Mouse (Mus musculus) embryo, embryonic 11.5 days (tissue): Measurements from ENCODE around the gene Nudt13.
A peak's percentile ranks its signal among the peaks of the same experiment; 100 is the strongest.
"Not testable (repeated sequence)": the region's sequence is repeated elsewhere in the genome, so short reads cannot be mapped to it uniquely, and the experiment has no call there.

ENCODE experiments used
- DNase-seq: peaks from one replicate; pipeline ENCODE4 v3.0.0-alpha.2; 2012; ENCODE audit warnings: low read depth, low spot score

Gene Nudt13

DNA sequence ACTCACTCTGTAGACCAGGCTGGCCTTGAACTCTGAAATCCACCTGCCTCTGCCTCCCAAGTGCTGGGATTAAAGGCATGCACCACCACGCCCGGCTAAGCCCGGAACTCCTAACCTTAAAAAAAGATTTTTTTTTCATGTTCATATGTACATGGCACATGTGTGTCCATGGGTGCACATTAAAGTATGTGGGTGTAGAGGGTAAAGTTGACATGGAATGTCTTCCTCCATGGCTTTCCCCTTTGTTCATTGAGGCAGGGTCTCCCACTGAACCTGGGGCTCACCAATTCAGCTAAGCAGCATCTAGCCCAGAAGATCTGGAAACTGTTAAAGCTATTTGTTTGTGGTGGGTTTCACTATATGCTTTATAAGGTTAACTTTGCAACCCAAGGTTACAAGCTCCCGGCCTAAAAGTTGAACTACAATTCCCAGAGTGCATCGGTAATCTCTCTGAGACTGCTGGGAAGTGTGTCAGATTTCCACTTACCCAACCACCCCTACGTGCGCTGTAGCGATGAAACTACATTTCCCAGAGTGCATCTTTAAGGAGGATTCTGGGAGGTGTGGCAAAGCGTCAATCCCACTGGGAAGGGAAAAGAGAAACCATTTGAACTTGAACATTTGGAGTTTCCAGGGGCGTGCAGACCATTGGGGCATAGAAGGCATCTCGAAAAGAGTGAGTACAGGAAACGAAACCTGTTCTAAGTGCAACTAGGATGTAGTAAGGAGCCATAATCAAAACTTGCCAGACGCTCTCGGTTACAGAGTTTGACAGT, at the start of gene Nudt13:
Gene Nudt13 (plus strand): TSS at position 581 of the 776 bp plus-strand sequence.
- DNase-seq: peak; percentile 82

GRCm38 (mm10) chr14:20245318-20245717, 49.2 kb upstream of the Nudt13 start:
- DNase-seq: no peak

- no peak for DNase-seq
Measured at GRCm38 (mm10) chr14:20245861-20246260, 48.6 kb upstream of the Nudt13 start.

DNA sequence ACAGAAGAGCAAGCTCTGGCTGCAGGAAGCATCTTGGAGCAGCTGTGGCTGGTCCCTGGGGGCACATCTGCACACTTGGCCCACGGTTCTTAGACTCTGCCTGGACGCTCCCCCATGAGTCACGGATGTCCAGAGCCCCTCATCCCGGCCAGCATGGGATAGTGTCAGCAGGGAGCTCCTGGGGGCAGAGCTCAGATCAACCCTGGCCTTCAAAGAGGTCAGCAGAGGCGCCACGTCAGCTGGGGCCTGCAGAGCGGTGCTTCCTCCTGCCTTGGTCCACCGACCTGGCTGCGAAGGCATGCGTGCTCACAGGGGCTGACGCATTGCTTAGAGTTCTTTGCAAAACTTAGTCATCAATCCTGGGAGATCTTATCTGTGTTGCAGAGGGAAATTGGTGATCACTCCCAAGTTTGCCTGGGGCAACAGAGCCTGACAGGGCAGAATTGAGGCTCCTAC, 47.7 kb upstream of the Nudt13 start:
- DNase-seq: no peak

DNA sequence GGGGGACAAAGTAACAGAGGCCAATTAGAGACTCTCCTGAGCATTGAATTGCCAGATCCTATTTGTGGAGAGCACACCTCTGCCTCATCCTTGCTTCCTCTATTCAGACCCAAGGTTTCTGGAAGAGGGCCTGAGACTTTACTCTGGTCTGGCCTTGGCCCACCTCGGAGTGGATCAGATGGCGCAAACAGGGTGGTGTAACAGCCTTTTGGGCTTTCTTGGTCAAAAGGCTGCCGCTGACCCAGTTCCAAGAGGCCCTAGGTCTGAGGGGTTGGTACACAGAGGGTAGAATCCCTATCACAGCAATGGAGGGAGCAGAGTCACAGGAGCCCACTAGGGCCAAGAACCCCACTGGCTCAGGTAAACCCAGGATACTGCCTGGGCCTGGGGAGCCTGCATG, 46.5 kb upstream of the Nudt13 start:
- no peak for DNase-seq

- DNase-seq: no peak
Measured at GRCm38 (mm10) chr14:20250237-20251171, 44.0 kb upstream of the Nudt13 start.

GRCm38 (mm10) chr14:20258185-20259113, 36.0 kb upstream of the Nudt13 start:
- DNase-seq: peak; percentile 64

DNA sequence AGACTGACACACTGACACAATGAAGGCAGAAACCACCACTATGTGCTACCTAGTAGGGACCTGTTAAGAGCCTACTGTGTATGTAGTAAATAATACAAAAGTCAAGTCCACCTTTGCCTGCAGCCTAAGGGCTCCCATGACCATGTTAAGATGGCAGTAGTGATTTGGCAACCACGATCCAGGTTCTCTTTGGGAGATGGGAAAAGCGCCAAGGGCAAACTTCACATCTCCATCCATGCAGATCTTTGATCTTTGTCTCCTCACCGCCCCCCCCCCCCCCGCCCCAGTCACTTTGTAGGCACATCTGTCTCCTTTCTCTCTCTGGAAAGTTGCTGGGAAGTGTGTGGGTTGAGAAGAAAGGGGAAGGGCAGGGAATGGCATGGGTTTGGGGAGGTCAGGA, 32.2 kb upstream of the Nudt13 start:
- no peak for DNase-seq

- DNase-seq: no peak
Measured at GRCm38 (mm10) chr14:20268421-20268820, 26.1 kb upstream of the Nudt13 start.

- DNase-seq: no peak
Measured at GRCm38 (mm10) chr14:20269082-20269809, 25.3 kb upstream of the Nudt13 start, which contains the start of gene Kcnk16. Gene Kcnk16 (minus strand): TSS chr14:20269199.

DNA sequence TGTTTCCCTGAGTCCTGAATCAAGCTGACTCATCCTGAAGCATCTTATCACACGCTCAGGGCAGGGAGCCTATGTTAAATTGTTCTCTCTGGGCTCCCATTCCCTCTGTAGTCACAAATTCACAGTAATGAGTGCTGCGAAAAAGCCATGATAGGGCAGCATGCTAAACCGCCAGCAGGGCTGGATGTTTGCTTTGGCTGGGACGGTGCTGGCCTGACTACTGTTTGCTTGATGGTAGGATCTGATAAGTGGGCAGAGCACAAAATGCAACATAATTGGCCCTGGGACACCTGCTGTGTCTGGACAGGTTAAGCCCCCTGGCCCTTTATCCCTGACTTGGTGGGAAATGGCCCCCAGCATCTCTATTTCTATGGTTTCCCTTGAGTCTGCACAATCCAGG, 3.1 kb upstream of the Nudt13 start:
- DNase-seq: no peak

DNA sequence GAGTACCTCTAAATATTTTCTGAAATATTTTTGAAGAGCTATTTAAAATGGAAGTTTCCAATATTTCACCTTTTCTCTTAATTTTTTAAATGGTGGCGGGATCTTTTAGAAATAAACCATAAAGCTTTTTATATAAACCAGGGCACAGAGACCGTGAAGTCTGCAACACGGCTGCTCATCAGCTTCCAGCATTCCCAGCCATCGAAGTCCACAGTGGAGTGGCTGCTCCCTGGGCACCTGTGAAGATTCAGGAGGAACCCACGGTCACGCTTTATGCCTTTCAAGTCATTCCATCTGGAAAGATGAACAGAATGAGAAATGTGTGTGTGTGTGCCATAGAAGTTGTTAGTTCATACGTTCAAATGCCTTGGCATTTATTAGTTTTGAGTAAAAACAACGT, 450 bp downstream of the Nudt13 start:
- DNase-seq: no peak

- DNase-seq: no peak
Measured at GRCm38 (mm10) chr14:20297616-20298015, 3.1 kb downstream of the Nudt13 start.

GRCm38 (mm10) chr14:20298131-20298530, 3.6 kb downstream of the Nudt13 start:
- DNase-seq: no peak

GRCm38 (mm10) chr14:20305085-20305484, 10.6 kb downstream of the Nudt13 start:
- not testable (repeated sequence) for DNase-seq

DNA sequence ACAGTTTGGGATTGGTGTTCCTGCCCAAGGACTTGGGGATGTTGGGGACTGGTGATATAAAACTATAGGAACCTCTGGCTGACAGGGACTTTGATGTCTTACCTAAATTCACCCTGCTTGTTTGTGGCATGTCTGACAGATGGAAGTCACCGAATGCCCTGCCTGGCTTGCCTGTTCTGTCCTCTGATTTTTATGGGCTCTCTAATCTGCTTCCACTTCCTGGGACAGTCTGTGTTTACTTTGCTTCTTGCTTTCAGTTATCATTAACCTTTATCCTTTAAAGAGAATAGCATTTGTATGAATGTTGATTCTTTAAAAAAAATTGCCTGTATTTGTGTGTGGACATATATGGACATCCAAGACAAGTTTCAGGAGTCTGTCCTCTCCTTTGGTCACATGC, 20.6 kb downstream of the Nudt13 start:
- DNase-seq: no peak

GRCm38 (mm10) chr14:20319420-20319819, 24.9 kb downstream of the Nudt13 start:
- DNase-seq: peak; percentile 9

DNA sequence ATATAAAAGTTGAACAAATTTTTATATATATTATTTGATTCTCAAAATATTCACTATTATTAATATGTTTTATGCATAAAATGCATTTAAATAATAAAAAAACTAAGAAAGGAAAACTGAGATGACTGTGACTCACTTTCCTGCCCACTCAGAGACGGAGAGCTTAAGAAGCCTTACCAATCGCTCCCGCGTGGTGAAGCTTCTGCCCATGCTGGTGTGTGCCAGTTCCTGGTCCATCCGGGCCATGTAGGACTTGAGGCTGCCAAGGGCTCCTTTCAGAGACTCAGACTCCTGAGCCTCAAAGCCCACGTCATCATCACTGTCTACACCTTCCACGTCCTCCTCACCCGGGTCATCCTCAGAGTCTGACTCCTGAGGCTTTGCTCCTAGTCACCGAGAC, 29.7 kb downstream of the Nudt13 start:
- no peak for DNase-seq

- no peak for DNase-seq
Measured at GRCm38 (mm10) chr14:20328474-20328873, 34.0 kb downstream of the Nudt13 start.

DNA sequence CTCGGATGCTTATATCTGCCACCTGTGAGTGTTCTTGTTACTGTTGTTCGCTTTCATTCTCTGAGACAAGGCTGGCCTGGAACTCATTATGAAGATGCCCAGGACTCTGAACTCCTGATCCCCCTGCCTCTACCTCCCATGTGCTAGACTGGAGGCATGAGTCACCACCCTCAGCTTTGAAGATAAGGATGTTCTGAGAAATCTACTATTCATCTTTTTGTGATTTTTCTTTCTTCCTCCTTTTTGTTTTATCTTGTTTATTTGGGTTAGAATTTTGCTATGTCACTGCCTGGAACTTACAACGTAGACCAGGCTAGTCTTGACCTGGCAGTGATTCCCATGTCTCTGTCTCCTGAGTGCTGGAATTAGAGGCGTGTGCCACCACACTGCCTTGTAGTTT, 36.8 kb downstream of the Nudt13 start:
- DNase-seq: no peak

- no peak for DNase-seq
Measured at GRCm38 (mm10) chr14:20339415-20339814, 44.9 kb downstream of the Nudt13 start.
